Mouse (Mus musculus) granulocyte monocyte progenitor cell, adult 5-6 weeks (primary cell): ENCODE data around the gene Tmem238l. TPM values are rescaled to one million over a fixed set of nuclear protein-coding genes. Genes with fewer than 3 reads are reported as not detected.

Source experiments
- total RNA-seq, 2 experiments: library from RNA; stranded (forward) in 1 of 2; stranded (reverse) in 1 of 2; fragments of 200-712, 200-1000 nt in 1 of 2; fragments of >200 nt in 1 of 2; fragmentation: Nextera tagmentation in 1 of 2; gene quantifications; 2 replicates each; pipeline ENCODE4 v1.2.3; 2014 to 2017

Gene Tmem238l
- total RNA-seq, 2 experiments from 2014 or later = not detected

Other genes starting within 250 kb of the Tmem238l start
- not detected in 2 replicates for gene Pirt, start 44.7 kb upstream of the Tmem238l start, total RNA-seq (2014; fragmentation: Nextera tagmentation)
- gene Pirt, start 44.7 kb upstream of the Tmem238l start, total RNA-seq (2017) = not detected in 2 replicates
- gene Tmem220, start 68.5 kb downstream of the Tmem238l start, total RNA-seq (2014; fragmentation: Nextera tagmentation) = 1.5 and 2.1 TPM in 2 replicates
- gene Tmem220, start 68.5 kb downstream of the Tmem238l start, total RNA-seq (2017) = 1.9 and 2.4 TPM in 2 replicates
- gene Adprm, start 96.0 kb downstream of the Tmem238l start, total RNA-seq (2014; fragmentation: Nextera tagmentation) = 30.6 and 43.1 TPM in 2 replicates
- 28.5 and 35.8 TPM in 2 replicates for gene Adprm, start 96.0 kb downstream of the Tmem238l start, total RNA-seq (2017)
- gene Sco1, start 96.0 kb downstream of the Tmem238l start, total RNA-seq (2014; fragmentation: Nextera tagmentation) = 13.3 and 16.2 TPM in 2 replicates
- gene Sco1, start 96.0 kb downstream of the Tmem238l start, total RNA-seq (2017) = 34.2 and 37.8 TPM in 2 replicates
- not detected in 2 replicates for gene Myh3, start 121.7 kb downstream of the Tmem238l start, total RNA-seq (2014; fragmentation: Nextera tagmentation)
- not detected in 2 replicates for gene Myh3, start 121.7 kb downstream of the Tmem238l start, total RNA-seq (2017)
- gene Myh2, start 214.4 kb downstream of the Tmem238l start, total RNA-seq (2014; fragmentation: Nextera tagmentation) = not detected in 2 replicates
- gene Myh2, start 214.4 kb downstream of the Tmem238l start, total RNA-seq (2017) = not detected in 2 replicates
- not detected in 2 replicates for gene Myh1, start 243.4 kb downstream of the Tmem238l start, total RNA-seq (2014; fragmentation: Nextera tagmentation)
- gene Myh1, start 243.4 kb downstream of the Tmem238l start, total RNA-seq (2017) = not detected in 2 replicates